8 mouse cellular contexts compared by ENCODE assay signal in genomic region chr7:16308555-16309317, GRCm38 (mm10). TPM values are rescaled to one million over a fixed set of nuclear protein-coding genes. Genes with fewer than 3 reads are reported as not detected.
DNase-seq lines count a peak whose midpoint lies in the region; ATAC-seq and TF ChIP-seq lines count a peak whose summit lies in the region.

No protein-coding gene starts in this region.

- no peak for TF ChIP-seq CTCF in hindbrain, postnatal 0 days (IDR thresholded peaks at IDR 0.05; ENCODE audit: low read depth)

- H3K9me3 ChIP-seq in hindbrain, postnatal 0 days (ENCODE audit: low read length) = no peaks in the 10 kb centered on the region
- H3K9me3 ChIP-seq in megakaryocyte, embryonic 14.5 days = no peaks in the 10 kb centered on the region

- no peaks in the 10 kb centered on the region for H3K27me3 ChIP-seq in hindbrain, postnatal 0 days (ENCODE audit: insufficient read depth, low read length)
- no peaks in the 10 kb centered on the region for H3K27me3 ChIP-seq in megakaryocyte, embryonic 14.5 days (replicated peaks)

- peak; percentile 19 for DNase-seq in adrenal gland, adult 2 months
- DNase-seq in adrenal gland, postnatal 36 days = no peak
- peak; percentile 22 for DNase-seq in thymus, postnatal 0 days (ENCODE audit: low spot score)
- no peak for DNase-seq in thymus, postnatal 4 days
- peak; percentile 6 for DNase-seq in hindbrain, postnatal 0 days (ENCODE audit: low spot score)
- DNase-seq in urinary bladder, postnatal 4 days (ENCODE audit: low spot score in 2 of 2) = no peak
- DNase-seq in frontal cortex, postnatal 25 days (ENCODE audit: low spot score in 2 of 2) = no peak

- H3K4me2 ChIP-seq in hindbrain, postnatal 0 days (ENCODE audit: low read depth, low read length) = peak overlapping the region; percentile 92

- peak overlapping the region; percentile 60 for H3K4me3 ChIP-seq in hindbrain, postnatal 0 days (ENCODE audit: low read length)
- H3K4me3 ChIP-seq in megakaryocyte, embryonic 14.5 days (replicated peaks) = peak overlapping the region; percentile 99

- no peaks in the 10 kb centered on the region for H3K36me3 ChIP-seq in hindbrain, postnatal 0 days (ENCODE audit: insufficient read depth, low read length)
- H3K36me3 ChIP-seq in megakaryocyte, embryonic 14.5 days (replicated peaks; ENCODE audit: low read length) = peaks cover 37% of the 10 kb centered on the region

- 31% methylated on average over 16 of the region's 16 CpGs for WGBS in hindbrain, postnatal 0 days

- no peak for ATAC-seq in hindbrain, postnatal 0 days

- peak overlapping the region; percentile 57 for H3K9ac ChIP-seq in hindbrain, postnatal 0 days (replicated peaks; ENCODE audit: low read length)

- peaks cover 13% of the 10 kb centered on the region for H3K4me1 ChIP-seq in hindbrain, postnatal 0 days (ENCODE audit: insufficient read depth, low read length)
- peaks cover 42% of the 10 kb centered on the region for H3K4me1 ChIP-seq in megakaryocyte, embryonic 14.5 days

- peak overlapping the region; percentile 65; the same call in 1 of the 2 replicates for H3K27ac ChIP-seq in hindbrain, postnatal 0 days

RNA-seq across cellular contexts. Expression of gene Bbc3, which starts 0.5 kb away (rescaled TPM):
- 1 to 10 TPM; 3.3 to 9.1 TPM for total RNA-seq in adrenal gland, adult 2 months (2021)
- polyA plus RNA-seq in adrenal gland, adult 2 months (2012; rRNA removed) = 62.4 and 114 TPM in 2 replicates
- 1 to 10 TPM; 3.6 to 4.7 TPM for total RNA-seq in adrenal gland, postnatal 36 days (2021)
- polyA plus RNA-seq in thymus, postnatal 0 days (2015; fragmentation: Nextera tagmentation; extraction: Ambion mirVana) = 8.0 and 9.2 TPM in 2 replicates
- total RNA-seq in hindbrain, postnatal 0 days (2014; rRNA removed) = 51.0 and 55.8 TPM in 2 replicates
- polyA plus RNA-seq in hindbrain, postnatal 0 days (2015; fragmentation: Nextera tagmentation; extraction: Ambion mirVana) = 32.2 and 33.3 TPM in 2 replicates
- polyA plus RNA-seq in megakaryocyte, embryonic 14.5 days (2012; ENCODE audit: insufficient read depth, low replicate concordance) = 1,043 and 5,254 TPM in 2 replicates

RNA-seq across cellular contexts. Expression of gene Ccdc9, which starts 22.1 kb away (rescaled TPM):
- total RNA-seq in adrenal gland, adult 2 months (2021) = 10 to 100 TPM; 53.9 to 61.2 TPM
- 17.4 and 19.8 TPM in 2 replicates for polyA plus RNA-seq in adrenal gland, adult 2 months (2012; rRNA removed)
- total RNA-seq in adrenal gland, postnatal 36 days (2021) = 10 to 100 TPM; 59.5 to 73.6 TPM
- polyA plus RNA-seq in thymus, postnatal 0 days (2015; fragmentation: Nextera tagmentation; extraction: Ambion mirVana) = 15.9 and 21.9 TPM in 2 replicates
- total RNA-seq in hindbrain, postnatal 0 days (2014; rRNA removed) = 11.8 and 27.9 TPM in 2 replicates
- polyA plus RNA-seq in hindbrain, postnatal 0 days (2015; fragmentation: Nextera tagmentation; extraction: Ambion mirVana) = 13.4 and 14.8 TPM in 2 replicates
- 27.8 and 101 TPM in 2 replicates for polyA plus RNA-seq in megakaryocyte, embryonic 14.5 days (2012; ENCODE audit: insufficient read depth, low replicate concordance)

RNA-seq across cellular contexts. Expression of gene Inafm1, which starts 35.3 kb away (rescaled TPM):
- 10 to 100 TPM; 13.3 to 22.9 TPM for total RNA-seq in adrenal gland, adult 2 months (2021)
- 160 and 217 TPM in 2 replicates for polyA plus RNA-seq in adrenal gland, adult 2 months (2012; rRNA removed)
- 10 to 100 TPM; 17.1 to 22.6 TPM for total RNA-seq in adrenal gland, postnatal 36 days (2021)
- 6.2 and 7.6 TPM in 2 replicates for polyA plus RNA-seq in thymus, postnatal 0 days (2015; fragmentation: Nextera tagmentation; extraction: Ambion mirVana)
- total RNA-seq in hindbrain, postnatal 0 days (2014; rRNA removed) = 56.0 and 71.3 TPM in 2 replicates
- 74.1 and 78.4 TPM in 2 replicates for polyA plus RNA-seq in hindbrain, postnatal 0 days (2015; fragmentation: Nextera tagmentation; extraction: Ambion mirVana)
- polyA plus RNA-seq in megakaryocyte, embryonic 14.5 days (2012; ENCODE audit: insufficient read depth, low replicate concordance) = 53.8 and 168 TPM in 2 replicates

RNA-seq across cellular contexts. Expression of gene C5ar1, which starts 49.4 kb away (rescaled TPM):
- 10 to 100 TPM in 1 of 2 experiments, 1 to 10 TPM in 1; 5.7 to 10.4 TPM for total RNA-seq in adrenal gland, adult 2 months (2021)
- 7.1 and 9.0 TPM in 2 replicates for polyA plus RNA-seq in adrenal gland, adult 2 months (2012; rRNA removed)
- 1 to 10 TPM; 3.5 to 9.4 TPM for total RNA-seq in adrenal gland, postnatal 36 days (2021)
- polyA plus RNA-seq in thymus, postnatal 0 days (2015; fragmentation: Nextera tagmentation; extraction: Ambion mirVana) = 1.1 and 1.2 TPM in 2 replicates
- 1.4 and 1.9 TPM in 2 replicates for total RNA-seq in hindbrain, postnatal 0 days (2014; rRNA removed)
- polyA plus RNA-seq in hindbrain, postnatal 0 days (2015; fragmentation: Nextera tagmentation; extraction: Ambion mirVana) = 0.93 and 1.5 TPM in 2 replicates
- 2.0 and 6.6 TPM in 2 replicates for polyA plus RNA-seq in megakaryocyte, embryonic 14.5 days (2012; ENCODE audit: insufficient read depth, low replicate concordance)

Comparison
In these comparisons a context has a peak if more than half of its experiments do, and no peak if none do; other contexts are left out.
1. DNase-seq: peak in adrenal gland, adult 2 months (single experiment), thymus, postnatal 0 days (single experiment) and hindbrain, postnatal 0 days (single experiment); none in adrenal gland, postnatal 36 days (0 of 2), thymus, postnatal 4 days (single experiment), urinary bladder, postnatal 4 days (0 of 2) and frontal cortex, postnatal 25 days (0 of 2).